Mouse (Mus musculus): ENCODE measurements around the gene Ccne1. TPM values are rescaled to one million over a fixed set of nuclear protein-coding genes. Genes with fewer than 3 reads are reported as not detected.

Gene Ccne1
- total and polyA plus RNA-seq, 3 experiments: 53.1 to 321 (median 78.0) TPM

DNA sequence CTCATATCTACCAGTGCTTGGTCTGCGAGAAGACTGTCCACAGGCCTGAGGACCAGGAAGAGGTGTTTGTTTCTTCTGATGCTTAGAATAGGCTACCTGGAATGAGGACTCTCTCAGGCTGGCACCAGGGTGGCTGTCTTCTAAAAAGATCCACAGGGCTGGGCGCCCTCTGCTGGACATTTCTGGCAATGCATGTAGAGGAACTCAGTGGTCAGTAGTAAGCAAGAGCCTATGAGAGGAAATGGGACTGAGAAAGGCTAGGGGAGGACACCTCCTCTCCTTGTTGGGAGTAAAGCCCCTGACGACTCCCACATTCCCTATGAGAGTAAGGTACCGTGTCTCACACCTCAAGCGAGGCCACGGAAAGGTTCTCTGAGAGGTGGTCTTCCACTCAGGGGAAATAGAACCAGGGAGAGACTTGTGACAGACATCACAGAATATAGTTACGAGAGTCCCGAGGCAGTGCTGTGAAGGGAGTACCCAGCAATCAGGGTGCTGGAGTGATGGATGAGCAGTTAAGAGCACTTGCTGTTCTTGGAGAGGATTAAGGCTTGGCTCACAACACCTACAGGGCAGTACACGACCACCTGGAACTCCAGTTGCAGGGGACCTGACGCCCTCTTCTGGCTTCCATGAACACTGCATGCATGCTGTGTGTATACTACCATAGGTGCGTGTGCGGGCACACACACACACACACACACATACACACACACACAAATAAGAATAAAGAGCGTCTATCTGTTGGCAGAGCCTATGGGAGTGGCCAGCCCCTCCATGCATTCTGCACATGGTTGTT, 34.6 kb upstream of the Ccne1 start:
- H3K27me3 ChIP-seq (ENCODE audit: control insufficient read depth in 1 of 2, insufficient read depth in 2 of 2, low read length in 2 of 2): peaks cover 0 to 3% of the 10 kb centered on the region in 2 experiments; a peak in 2 of 4 replicates
- no peak overlapping the region for H3K9ac ChIP-seq (ENCODE audit: control insufficient read depth, low read depth, low read length, poor library complexity, severe bottlenecking)
- DNase-seq (ENCODE audit: low read depth, low spot score): peak; percentile 82
- H3K9me3 ChIP-seq (replicated peaks; ENCODE audit: insufficient read depth, low read length): no peaks in the 10 kb centered on the region
- no peaks in the 10 kb centered on the region for H3K4me1 ChIP-seq (ENCODE audit: control insufficient read depth in 1 of 2, insufficient read depth in 2 of 2, low read length in 2 of 2)
- no peaks in the 10 kb centered on the region for H3K36me3 ChIP-seq (ENCODE audit: control insufficient read depth in 1 of 2, insufficient read depth in 2 of 2, low read length in 2 of 2)
- H3K79me2 ChIP-seq (ENCODE audit: control insufficient read depth, insufficient read depth, low read length, poor library complexity): no peaks in the 10 kb centered on the region
- no peak overlapping the region for H3K4me3 ChIP-seq (ENCODE audit: control insufficient read depth in 1 of 2, insufficient read depth in 1 of 2, low read depth in 2 of 2, low read length in 2 of 2)
- no peak overlapping the region for H3K27ac ChIP-seq (ENCODE audit: control insufficient read depth, low read depth, low read length)
- TF ChIP-seq MEF2A (IDR thresholded peaks at IDR 0.05; ENCODE audit: extremely low read depth, insufficient replicate concordance, low read depth, low read length, poor library complexity, severe bottlenecking) (no peak), CTCF (IDR thresholded peaks at IDR 0.05 in 2 of 3, conservative IDR thresholded peaks at IDR 0.05 in 1 of 3; ENCODE audit: control insufficient read depth in 1 of 3, insufficient read depth in 1 of 3, low read depth in 2 of 3, low read length in 3 of 3, poor library complexity in 1 of 3, severe bottlenecking in 1 of 3) (peak; percentile 90 to 92 (median 92)), RAD21 (IDR thresholded peaks at IDR 0.05; ENCODE audit: low read depth, low read length) (peak; percentile 76), SMC3 (IDR thresholded peaks at IDR 0.05; ENCODE audit: low read depth, low read length) (peak; percentile 88)

DNA sequence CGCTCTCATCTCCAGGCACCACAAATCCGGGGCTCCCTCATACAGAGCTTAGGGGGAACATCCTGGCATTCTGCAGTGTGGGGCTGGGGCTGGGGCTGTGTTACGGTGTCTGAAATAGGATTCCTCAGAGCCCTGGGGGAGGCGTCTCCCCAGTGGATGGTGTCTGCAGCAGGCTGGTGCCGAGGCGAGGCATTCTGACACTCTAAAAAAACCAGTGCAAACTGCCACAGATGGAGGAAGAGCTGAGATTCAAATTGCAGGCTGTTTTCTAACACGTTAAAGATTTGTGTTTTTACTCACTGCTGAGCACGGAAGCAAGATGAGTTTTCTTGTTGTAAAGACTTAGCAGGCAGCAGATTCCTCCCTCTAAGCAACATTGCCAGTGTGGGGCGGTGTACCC, 33.0 kb upstream of the Ccne1 start:
- H3K27me3 ChIP-seq (ENCODE audit: control insufficient read depth in 1 of 2, insufficient read depth in 2 of 2, low read length in 2 of 2): peaks cover 0 to 3% of the 10 kb centered on the region in 2 experiments; a peak in 2 of 4 replicates
- no peaks in the 10 kb centered on the region for H3K79me2 ChIP-seq (ENCODE audit: control insufficient read depth, insufficient read depth, low read length, poor library complexity)
- no peaks in the 10 kb centered on the region for H3K36me3 ChIP-seq (ENCODE audit: control insufficient read depth in 1 of 2, insufficient read depth in 2 of 2, low read length in 2 of 2)
- no peaks in the 10 kb centered on the region for H3K9me3 ChIP-seq (replicated peaks; ENCODE audit: insufficient read depth, low read length)
- no peaks in the 10 kb centered on the region for H3K4me1 ChIP-seq (ENCODE audit: control insufficient read depth in 1 of 2, insufficient read depth in 2 of 2, low read length in 2 of 2)
- DNase-seq (ENCODE audit: low read depth, low spot score): no peak
- H3K9ac ChIP-seq (ENCODE audit: control insufficient read depth, low read depth, low read length, poor library complexity, severe bottlenecking): no peak overlapping the region
- TF ChIP-seq MXI1 (IDR thresholded peaks at IDR 0.05; ENCODE audit: low read depth, low read length) (no peak), MAX (IDR thresholded peaks at IDR 0.05; ENCODE audit: low read length) (no peak), SIN3A (IDR thresholded peaks at IDR 0.05; ENCODE audit: low read length) (no peak), BHLHE40 (IDR thresholded peaks at IDR 0.05; ENCODE audit: borderline replicate concordance, low read depth, low read length) (no peak), MEF2A (IDR thresholded peaks at IDR 0.05; ENCODE audit: extremely low read depth, insufficient replicate concordance, low read depth, low read length, poor library complexity, severe bottlenecking) (no peak), NELFE (IDR thresholded peaks at IDR 0.05; ENCODE audit: low read depth, low read length) (no peak), RAD21 (IDR thresholded peaks at IDR 0.05; ENCODE audit: low read depth, low read length) (no peak), MAZ (IDR thresholded peaks at IDR 0.05; ENCODE audit: low read depth, low read length) (no peak), ZC3H11A (IDR thresholded peaks at IDR 0.05; ENCODE audit: low read depth, low read length) (no peak), MAFK (IDR thresholded peaks at IDR 0.05; ENCODE audit: borderline replicate concordance, low read depth, low read length) (no peak), USF2 (IDR thresholded peaks at IDR 0.05; ENCODE audit: borderline replicate concordance in 1 of 2, insufficient read depth in 1 of 2, low read depth in 1 of 2, low read length in 2 of 2) (no peak), TCF12 (IDR thresholded peaks at IDR 0.05; ENCODE audit: low read depth, low read length) (no peak), POLR2AphosphoS5 (IDR thresholded peaks at IDR 0.05; ENCODE audit: borderline replicate concordance, low read depth, low read length) (no peak), ELF1 (IDR thresholded peaks at IDR 0.05; ENCODE audit: low read depth, low read length) (no peak), ZNF384 (IDR thresholded peaks at IDR 0.05; ENCODE audit: low read depth, low read length) (no peak), TBP (IDR thresholded peaks at IDR 0.05; ENCODE audit: low read depth, low read length) (no peak), TAL1 (IDR thresholded peaks at IDR 0.05; ENCODE audit: low read length) (no peak)
- H3K27ac ChIP-seq (ENCODE audit: control insufficient read depth, low read depth, low read length): no peak overlapping the region
- H3K4me3 ChIP-seq (ENCODE audit: control insufficient read depth in 1 of 2, insufficient read depth in 1 of 2, low read depth in 2 of 2, low read length in 2 of 2): no peak overlapping the region

Data from MEL (cell line).